ENCODE assay signal across 9 mouse cellular contexts in the genomic region with DNA sequence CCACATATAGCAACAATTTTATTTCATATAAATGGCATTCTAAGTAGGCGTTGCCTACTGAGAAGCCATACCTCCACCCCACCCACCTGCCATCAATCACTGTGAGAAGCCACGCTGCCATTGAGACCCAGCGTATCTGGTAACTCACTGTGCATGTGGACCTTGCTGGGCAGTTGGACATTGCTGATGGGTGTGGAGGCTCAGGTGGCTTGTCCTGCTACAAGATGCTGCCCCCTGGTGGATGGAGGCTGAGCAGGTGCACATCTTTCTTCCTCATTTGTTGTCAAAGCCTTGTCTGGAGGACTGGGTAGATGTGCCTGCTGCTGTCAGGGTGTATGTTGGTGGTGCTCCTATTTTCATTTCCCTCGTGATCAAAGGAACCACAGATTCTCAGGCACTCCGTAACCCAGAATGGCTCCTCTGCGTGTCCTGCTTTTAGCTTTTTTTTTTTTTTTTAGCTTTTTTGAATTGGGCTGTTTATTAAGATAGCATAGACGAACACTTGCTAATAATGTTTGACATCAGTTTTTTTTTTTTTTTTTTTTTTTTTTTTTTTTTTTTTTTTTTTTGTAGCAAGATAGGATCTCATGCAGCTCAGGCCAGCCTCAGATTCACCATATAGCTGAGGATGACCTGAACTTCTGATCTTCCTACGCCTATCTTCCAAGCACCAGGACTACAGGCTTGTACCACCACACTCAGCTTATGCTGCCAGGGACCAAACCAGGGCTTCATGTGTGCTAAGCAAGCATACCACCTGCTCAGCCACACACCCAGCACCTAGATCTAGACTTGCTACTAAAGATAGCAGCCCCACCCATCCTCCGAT. TPM values are rescaled to one million over a fixed set of nuclear protein-coding genes. Genes with fewer than 3 reads are reported as not detected.
DNase-seq lines count a peak whose midpoint lies in the region; ATAC-seq lines count a peak whose summit lies in the region.
"Had no signal": no experiment of that assay in that cellular context is flagged by ENCODE, and none has a peak within 500 bp of the region (broad histone marks: within the 10 kb centered on the region; RNA-seq: fewer than 3 reads in every experiment).

No protein-coding gene starts in this region.

- H3K4me1 ChIP-seq in midbrain, embryonic 14.5 days (ENCODE audit: control insufficient read depth, insufficient read depth, low read length), result no peaks in the 10 kb centered on the region
- H3K4me1 ChIP-seq: midbrain, embryonic 12.5 days had no signal

- no peak overlapping the region for H3K27ac ChIP-seq in midbrain, embryonic 14.5 days (replicated peaks; ENCODE audit: low read depth, low read length)
- H3K27ac ChIP-seq: midbrain, embryonic 12.5 days had no signal

- peak; percentile 57 for DNase-seq in cerebellum, adult 11 months
- DNase-seq in T-cell, adult 2 months (ENCODE audit: low spot score), result peak; percentile 51
- DNase-seq in cerebellum, postnatal 4 days (ENCODE audit: low spot score in 2 of 2), result peak; percentile 67 to 72
- DNase-seq in heart, postnatal 10 days, result peak; percentile 66 to 79
- DNase-seq in left cerebral cortex, postnatal 10 days (ENCODE audit: extremely low spot score in 1 of 2, low spot score in 2 of 2), result peak; percentile 36 to 71
- DNase-seq in midbrain, embryonic 14.5 days, result peak; percentile 65
- DNase-seq in spleen, postnatal 14 days (ENCODE audit: low spot score in 2 of 2), result peak; percentile 45 to 67

- no peak overlapping the region for H3K4me2 ChIP-seq in midbrain, embryonic 14.5 days (ENCODE audit: low read length)
- H3K4me2 ChIP-seq: midbrain, embryonic 12.5 days had no signal

- intact Hi-C loops in heart, postnatal 10 days (cut with DNase I), result loop anchor here (5.0 kb wide), 1 partner anchor 37 kb away; no protein-coding TSS in a partner anchor
- intact Hi-C loops in left cerebral cortex, postnatal 10 days (cut with DNase I), result no loop called here

- ATAC-seq in cerebellum, adult (ENCODE audit: insufficient number of reproducible peaks, low FRiP score, low TSS enrichment), result no peak
- no peak for ATAC-seq in midbrain, embryonic 14.5 days (ENCODE audit: low FRiP score, low TSS enrichment)

- H3K27me3 ChIP-seq in midbrain, embryonic 14.5 days (ENCODE audit: control insufficient read depth, insufficient read depth, low read length), result no peaks in the 10 kb centered on the region
- H3K27me3 ChIP-seq: midbrain, embryonic 12.5 days had no signal

- 70% methylated on average over 9 of the region's 9 CpGs for WGBS in midbrain, embryonic 14.5 days

- peaks cover 35% of the 10 kb centered on the region for H3K36me3 ChIP-seq in midbrain, embryonic 14.5 days (ENCODE audit: control insufficient read depth, insufficient read depth, low read length)

- no peak overlapping the region for H3K4me3 ChIP-seq in midbrain, embryonic 14.5 days (replicated peaks; ENCODE audit: low read depth, low read length)
- H3K4me3 ChIP-seq: midbrain, embryonic 12.5 days had no signal

- H3K9ac ChIP-seq in midbrain, embryonic 14.5 days (replicated peaks; ENCODE audit: low read length), result no peak overlapping the region
- H3K9ac ChIP-seq: midbrain, embryonic 12.5 days had no signal

- no peaks in the 10 kb centered on the region for H3K9me3 ChIP-seq in midbrain, embryonic 14.5 days (ENCODE audit: control insufficient read depth, low read length)
- H3K9me3 ChIP-seq: midbrain, embryonic 12.5 days had no signal

RNA-seq across cellular contexts. Expression of a gene that starts 16.6 kb away (rescaled TPM):
- total RNA-seq in heart, postnatal 10 days (2021), result 10 to 100 TPM; 52.6 to 58.3 TPM
- total RNA-seq in left cerebral cortex, postnatal 10 days (2021), result 100 to 1,000 TPM; 110 to 113 TPM
- polyA plus RNA-seq in midbrain, embryonic 14.5 days (2014; fragmentation: Nextera tagmentation; extraction: Ambion mirVana), result 132 and 136 TPM in 2 replicates

RNA-seq across cellular contexts. Expression of a gene that starts 32.4 kb away (rescaled TPM):
- 10 to 100 TPM; 32.3 to 52.6 TPM for total RNA-seq in heart, postnatal 10 days (2021)
- 10 to 100 TPM; 12.0 to 16.5 TPM for total RNA-seq in left cerebral cortex, postnatal 10 days (2021)
- polyA plus RNA-seq in midbrain, embryonic 14.5 days (2014; fragmentation: Nextera tagmentation; extraction: Ambion mirVana), result 3.6 and 6.2 TPM in 2 replicates

RNA-seq across cellular contexts. Expression of a gene that starts 47.7 kb away (rescaled TPM):
- 1 to 10 TPM; 1.1 TPM for total RNA-seq in heart, postnatal 10 days (2021)
- 1 to 10 TPM in 1 of 2 experiments, under 1 TPM in 1; 0.91 to 1.1 TPM for total RNA-seq in left cerebral cortex, postnatal 10 days (2021)
- 0.61 and 1.1 TPM in 2 replicates for polyA plus RNA-seq in midbrain, embryonic 14.5 days (2014; fragmentation: Nextera tagmentation; extraction: Ambion mirVana)
